Mouse (Mus musculus) neural tube, embryonic 12.5 days (tissue): ENCODE results near the gene Kazald1. TPM values are rescaled to one million over a fixed set of nuclear protein-coding genes. Genes with fewer than 3 reads are reported as not detected.
A peak's percentile ranks its signal among the peaks of the same experiment; 100 is the strongest.

Experiments
- ATAC-seq: fragments of 200-750 bp; cut with Nextera tagmentation; 2 replicates; pipeline ENCODE4 v1.8.0; 2017; ENCODE audit warnings: low read depth, mild to moderate bottlenecking, moderate TSS enrichment, moderate library complexity; ENCODE audit not compliant: low FRiP score
- H3K27ac ChIP-seq: fragments of 300-500 bp; sonication (generic); 2 replicates; pipeline ENCODE4 v1.5.1; 2016
- H3K27me3 ChIP-seq: fragments of 300-500 bp; sonication (generic); replicated peaks from 2 replicates; pipeline ENCODE4 v1.6.1; 2016; ENCODE audit warnings: mild to moderate bottlenecking
- H3K36me3 ChIP-seq: fragments of 300-500 bp; sonication (generic); 2 replicates; pipeline ENCODE4 v1.6.1; 2016; ENCODE audit warnings: mild to moderate bottlenecking
- H3K4me1 ChIP-seq: fragments of 300-500 bp; sonication (generic); 2 replicates; pipeline ENCODE4 v1.6.1; 2016
- H3K4me2 ChIP-seq: fragments of 300-500 bp; sonication (generic); replicated peaks from 2 replicates; pipeline ENCODE4 v1.6.1; 2016; ENCODE audit warnings: mild to moderate bottlenecking
- H3K4me3 ChIP-seq: fragments of 300-500 bp; sonication (generic); 2 replicates; pipeline ENCODE4 v1.5.1; 2016
- H3K9ac ChIP-seq: fragments of 300-500 bp; sonication (generic); 2 replicates; pipeline ENCODE4 v1.6.1; 2016; ENCODE audit warnings: mild to moderate bottlenecking
- H3K9me3 ChIP-seq: fragments of 300-500 bp; sonication (generic); 2 replicates; pipeline ENCODE4 v1.6.1; 2016; ENCODE audit warnings: mild to moderate bottlenecking
- WGBS: fragments of 180-500 bp; shearing (Covaris S2); methylation state at CpG from one replicate; pipeline ENCODE4 v1.1.7; 2016; 5-methylcytosine and 5-hydroxymethylcytosine counted together
- polyA plus RNA-seq: library from polyadenylated mRNA; unstranded; fragments of >200 nt; fragmentation: Nextera tagmentation; extraction: Ambion mirVana; gene quantifications from 2 replicates; pipeline ENCODE4 v1.2.1, GENCODE M21; 2016

Kazald1 gene
- polyA plus RNA-seq, 1 experiment from 2014 or later: 0.46 TPM

GRCm38 (mm10) chr19:45054892-45055690 is 19.9 kb upstream of the Kazald1 start:
- no peak overlapping the region for H3K4me2 ChIP-seq
- no peak for ATAC-seq
- H3K4me1 ChIP-seq: peaks cover 23% of the 10 kb centered on the region
- 81% methylated on average over 6 of the region's 6 CpGs for WGBS
- no peak overlapping the region for H3K9ac ChIP-seq
- no peaks in the 10 kb centered on the region for H3K9me3 ChIP-seq
- H3K27ac ChIP-seq: no peak overlapping the region
- H3K36me3 ChIP-seq: peaks cover 22% of the 10 kb centered on the region; the same call in 1 of the 2 replicates
- no peak overlapping the region for H3K4me3 ChIP-seq
- 0 out of 2 replicates have a peak, but pooled peaks cover 4% of the 10 kb centered on the region for H3K27me3 ChIP-seq

DNA sequence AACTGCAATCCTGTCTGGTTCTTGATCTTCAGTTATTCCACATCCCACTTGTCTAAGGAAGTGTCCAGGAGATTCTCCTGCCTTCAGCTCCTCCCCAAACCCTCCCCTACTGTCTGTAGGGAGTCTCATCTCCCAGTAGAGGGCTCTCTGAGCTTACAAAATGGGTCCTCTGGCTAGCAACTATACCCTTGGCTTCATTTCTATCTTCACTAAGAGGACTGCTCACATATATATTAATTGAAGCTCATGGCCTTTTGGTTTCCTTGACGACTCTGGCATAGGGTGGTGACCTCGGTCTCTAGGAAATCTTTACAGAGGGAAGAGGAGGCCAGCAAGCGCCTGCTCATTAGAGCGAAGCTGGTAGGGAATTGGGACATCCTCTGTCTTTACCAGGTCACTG is 18.7 kb upstream of the Kazald1 start:
- no peak for ATAC-seq
- H3K4me3 ChIP-seq: no peak overlapping the region
- no peak overlapping the region for H3K9ac ChIP-seq
- 49% methylated on average over 4 of the region's 4 CpGs for WGBS
- peaks cover 23% of the 10 kb centered on the region for H3K4me1 ChIP-seq
- peaks cover 18% of the 10 kb centered on the region; the same call in 1 of the 2 replicates for H3K36me3 ChIP-seq
- no peaks in the 10 kb centered on the region for H3K9me3 ChIP-seq
- H3K27me3 ChIP-seq: 0 out of 2 replicates have a peak, but pooled peaks cover 4% of the 10 kb centered on the region
- H3K27ac ChIP-seq: no peak overlapping the region
- peak overlapping the region; percentile 78 for H3K4me2 ChIP-seq

- Histone ChIP-seq H3K36me3 (peaks cover 16% of the 10 kb centered on the region; the same call in 1 of the 2 replicates), H3K27ac (no peak overlapping the region), H3K4me3 (no peak overlapping the region)
Measured at GRCm38 (mm10) chr19:45056908-45057698, 17.9 kb upstream of the Kazald1 start.

GRCm38 (mm10) chr19:45057724-45058112 is 17.3 kb upstream of the Kazald1 start:
- Histone ChIP-seq H3K27me3 (0 out of 2 replicates have a peak, but pooled peaks cover 4% of the 10 kb centered on the region), H3K36me3 (peaks cover 11% of the 10 kb centered on the region; the same call in 1 of the 2 replicates), H3K9ac (peak overlapping the region; percentile 60), H3K4me3 (peak overlapping the region; percentile 57), H3K9me3 (no peaks in the 10 kb centered on the region), H3K27ac (peak overlapping the region; percentile 95), H3K4me1 (peaks cover 23% of the 10 kb centered on the region), H3K4me2 (peak overlapping the region; percentile 78)
- no peak; the same call in 1 of the 2 replicates for ATAC-seq
- WGBS: 51% methylated on average over 7 of the region's 7 CpGs

More at GRCm38 (mm10) chr19:45056908-45057698, 17.9 kb upstream of the Kazald1 start:
- Histone ChIP-seq H3K9ac (peak overlapping the region; percentile 60; the same call in 1 of the 2 replicates), H3K27me3 (0 out of 2 replicates have a peak, but pooled peaks cover 4% of the 10 kb centered on the region), H3K4me2 (peak overlapping the region; percentile 78), H3K4me1 (peaks cover 23% of the 10 kb centered on the region), H3K9me3 (no peaks in the 10 kb centered on the region)
- WGBS: 90% methylated on average over 7 of the region's 7 CpGs
- no peak for ATAC-seq

DNA sequence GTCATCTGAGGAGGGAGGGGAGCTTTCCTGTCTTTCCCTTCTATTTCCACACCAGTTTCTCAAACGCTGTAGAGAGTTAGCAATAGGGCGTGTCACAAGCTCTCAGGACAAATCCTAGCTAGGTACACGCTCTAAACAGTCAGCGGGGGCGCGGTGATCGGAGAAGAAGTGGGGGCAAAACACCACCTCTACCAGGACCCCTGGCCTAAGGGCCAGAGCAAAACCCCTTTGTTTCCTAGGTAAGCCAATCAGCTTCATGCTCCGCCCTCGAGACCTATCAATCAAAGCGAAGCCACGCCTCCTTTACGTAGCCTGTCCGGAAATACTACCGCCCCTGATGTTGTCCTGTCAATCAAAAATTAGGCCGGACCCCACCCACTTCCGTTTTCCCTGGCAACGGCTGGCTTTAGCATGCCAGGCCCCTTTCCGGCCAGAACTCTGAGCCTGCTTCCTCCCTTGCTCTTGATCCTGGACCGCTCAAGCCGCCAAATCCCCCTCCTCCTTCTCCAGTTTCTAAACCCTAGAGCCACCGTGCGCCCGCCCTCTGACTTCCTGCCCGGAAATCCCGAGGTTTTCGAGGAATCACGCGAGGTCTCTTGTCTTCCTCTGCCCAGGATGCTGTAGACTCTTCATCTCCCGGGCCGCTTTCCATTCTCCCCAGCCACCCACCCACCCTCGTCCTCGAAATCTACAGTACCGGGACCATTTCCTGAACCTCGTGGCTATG is 16.8 kb upstream of the Kazald1 start:
- Histone ChIP-seq H3K4me1 (peaks cover 23% of the 10 kb centered on the region), H3K27ac (peak overlapping the region; percentile 95), H3K36me3 (peaks cover 9% of the 10 kb centered on the region; the same call in 1 of the 2 replicates), H3K9ac (peak overlapping the region; percentile 74), H3K4me2 (peak overlapping the region; percentile 78), H3K9me3 (no peaks in the 10 kb centered on the region), H3K27me3 (0 out of 2 replicates have a peak, but pooled peaks cover 4% of the 10 kb centered on the region), H3K4me3 (peak overlapping the region; percentile 57)
- under 1% methylated on average over 34 of the region's 34 CpGs for WGBS
- ATAC-seq: peak; percentile 89

GRCm38 (mm10) chr19:45058841-45059240 is 16.2 kb upstream of the Kazald1 start:
- peak overlapping the region; percentile 78 for H3K4me2 ChIP-seq
- H3K36me3 ChIP-seq: peaks cover 9% of the 10 kb centered on the region; the same call in 1 of the 2 replicates
- ATAC-seq: no peak

DNA sequence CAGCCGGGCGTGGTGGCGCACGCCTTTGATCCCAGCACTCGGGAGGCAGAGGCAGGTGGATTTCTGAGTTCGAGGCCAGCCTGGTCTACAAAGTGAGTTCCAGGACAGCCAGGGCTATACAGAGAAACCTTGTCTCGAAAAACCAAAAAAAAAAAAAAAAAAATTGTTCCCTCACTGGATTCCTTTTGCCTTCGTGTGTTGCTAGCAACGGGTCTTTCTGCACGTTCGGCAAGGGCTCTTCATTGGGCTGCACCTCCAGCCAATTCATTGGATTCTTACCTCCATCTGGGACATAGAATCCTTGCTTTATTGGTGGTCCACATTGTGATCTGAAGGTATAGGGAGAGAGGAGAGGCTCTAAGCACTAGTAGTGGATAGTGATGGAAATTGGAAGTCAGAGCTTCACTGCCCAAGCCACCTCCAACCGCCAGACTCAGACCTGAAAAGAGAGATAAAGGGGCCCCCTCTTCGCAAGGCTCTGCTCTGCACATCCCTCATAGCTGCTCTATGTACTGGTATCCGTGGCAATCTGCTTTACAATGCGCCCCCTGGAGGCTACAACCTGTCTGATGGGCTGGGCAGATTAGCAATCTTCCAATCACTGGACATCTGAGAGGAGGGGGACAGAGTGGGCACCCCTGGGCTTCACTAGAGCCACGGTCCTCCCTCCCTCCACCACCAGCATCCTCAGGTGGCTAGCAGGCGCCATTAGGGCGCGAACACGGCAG is 11.3 kb upstream of the Kazald1 start:
- no peak overlapping the region for H3K4me3 ChIP-seq
- no peak overlapping the region for H3K27ac ChIP-seq
- H3K4me1 ChIP-seq: peaks cover 12% of the 10 kb centered on the region
- peaks cover 50% of the 10 kb centered on the region for H3K27me3 ChIP-seq
- H3K4me2 ChIP-seq: peak overlapping the region; percentile 35
- no peak overlapping the region for H3K9ac ChIP-seq
- H3K36me3 ChIP-seq: no peaks in the 10 kb centered on the region
- WGBS: 40% methylated on average over 20 of the region's 20 CpGs
- peak; percentile 56; the same call in 1 of the 2 replicates for ATAC-seq
- H3K9me3 ChIP-seq: no peaks in the 10 kb centered on the region

More at GRCm38 (mm10) chr19:45058841-45059240, 16.2 kb upstream of the Kazald1 start:
- Histone ChIP-seq H3K9me3 (no peaks in the 10 kb centered on the region), H3K27me3 (peaks cover 5% of the 10 kb centered on the region), H3K9ac (peak overlapping the region; percentile 74), H3K4me3 (peak overlapping the region; percentile 57), H3K4me1 (peaks cover 25% of the 10 kb centered on the region), H3K27ac (peak overlapping the region; percentile 95)
- WGBS: 1% methylated on average over 14 of the region's 14 CpGs

DNA sequence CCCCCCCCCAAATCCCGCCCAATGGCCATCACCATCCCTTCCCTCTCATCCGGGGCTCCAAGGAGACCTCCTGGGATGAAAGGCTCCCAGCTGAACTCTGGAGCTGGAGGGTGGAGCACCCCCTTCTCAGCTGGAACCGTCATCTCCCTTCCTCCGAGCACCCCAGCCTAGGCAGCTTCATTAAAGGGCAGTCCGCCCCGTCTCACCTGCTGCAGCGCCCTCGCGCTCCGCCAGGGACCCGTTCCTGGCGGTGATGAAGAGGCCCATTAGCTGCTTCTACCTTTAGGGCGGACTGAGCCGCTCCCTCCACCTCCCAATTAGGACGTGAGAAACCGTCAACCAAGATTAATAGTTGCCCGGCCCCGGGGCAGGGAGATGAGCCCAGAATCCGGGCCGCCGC is 9.8 kb upstream of the Kazald1 start:
- H3K4me2 ChIP-seq: peak overlapping the region; percentile 12; the same call in 1 of the 2 replicates
- under 1% methylated on average over 21 of the region's 21 CpGs for WGBS
- no peak overlapping the region for H3K4me3 ChIP-seq
- no peak overlapping the region for H3K27ac ChIP-seq
- H3K9me3 ChIP-seq: no peaks in the 10 kb centered on the region
- peaks cover 8% of the 10 kb centered on the region; the same call in 1 of the 2 replicates for H3K4me1 ChIP-seq
- peaks cover 57% of the 10 kb centered on the region for H3K27me3 ChIP-seq
- H3K9ac ChIP-seq: no peak overlapping the region
- H3K36me3 ChIP-seq: no peaks in the 10 kb centered on the region
- no peak for ATAC-seq

DNA sequence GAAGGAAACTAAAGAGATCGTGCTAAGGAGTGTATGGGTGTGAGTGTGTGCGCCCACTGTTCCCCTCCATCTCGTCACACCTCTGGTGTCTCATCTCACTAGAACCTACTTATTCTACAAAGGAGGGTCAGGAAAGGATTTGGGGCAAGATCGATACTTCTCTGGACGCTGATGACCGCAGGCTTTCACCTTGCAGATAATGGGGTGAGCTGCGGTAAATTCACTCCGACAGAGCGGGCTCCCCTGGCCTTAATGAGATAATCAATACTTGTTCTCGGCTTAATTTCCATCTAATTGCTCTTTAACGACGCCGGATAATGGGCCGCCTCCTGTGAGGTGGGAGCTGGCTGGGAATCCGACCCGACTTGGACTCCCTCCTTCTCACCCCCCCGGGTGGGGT is 7.9 kb upstream of the Kazald1 start:
- Histone ChIP-seq H3K4me1 (peaks cover 8% of the 10 kb centered on the region; the same call in 1 of the 2 replicates), H3K4me3 (no peak overlapping the region), H3K4me2 (no peak overlapping the region), H3K27ac (no peak overlapping the region), H3K36me3 (no peaks in the 10 kb centered on the region), H3K27me3 (peaks cover 74% of the 10 kb centered on the region), H3K9me3 (no peaks in the 10 kb centered on the region), H3K9ac (no peak overlapping the region)
- ATAC-seq: no peak
- 12% methylated on average over 17 of the region's 17 CpGs for WGBS

- H3K27ac ChIP-seq: no peak overlapping the region
- H3K4me2 ChIP-seq: no peak overlapping the region
- ATAC-seq: no peak
- no peak overlapping the region for H3K9ac ChIP-seq
- WGBS: 80% methylated on average over 7 of the region's 7 CpGs
- peaks cover 74% of the 10 kb centered on the region for H3K27me3 ChIP-seq
- no peaks in the 10 kb centered on the region for H3K9me3 ChIP-seq
- H3K4me1 ChIP-seq: peaks cover 8% of the 10 kb centered on the region; the same call in 1 of the 2 replicates
- no peaks in the 10 kb centered on the region for H3K36me3 ChIP-seq
- no peak overlapping the region for H3K4me3 ChIP-seq
Measured at GRCm38 (mm10) chr19:45067758-45068510, 7.1 kb upstream of the Kazald1 start.
